Mouse (Mus musculus): ENCODE results near the gene Mcpt4. TPM values are rescaled to one million over a fixed set of nuclear protein-coding genes. Genes with fewer than 3 reads are reported as not detected.
"Not testable (repeated sequence)": the region's sequence is repeated elsewhere in the genome, so short reads cannot be mapped to it uniquely, and the experiment has no call there.

The Mcpt4 gene
- polyA plus RNA-seq, 1 experiment: 8.8 TPM

- not testable (repeated sequence) for H3K27ac ChIP-seq (replicated peaks; ENCODE audit: low read depth, low read length); H3K4me1 ChIP-seq (ENCODE audit: control insufficient read depth, insufficient read depth, insufficient read length, low read length); H3K4me3 ChIP-seq (ENCODE audit: insufficient read depth, low read depth, low read length)
Measured at GRCm38 (mm10) chr14:56021305-56021704, 40.8 kb downstream of the Mcpt4 start.

- Histone ChIP-seq H3K4me1 (ENCODE audit: control insufficient read depth, insufficient read depth, insufficient read length, low read length) (no peaks in the 10 kb centered on the region), H3K27ac (replicated peaks; ENCODE audit: low read depth, low read length) (no peak overlapping the region), H3K4me3 (ENCODE audit: insufficient read depth, low read depth, low read length) (no peak overlapping the region)
Measured at GRCm38 (mm10) chr14:56019446-56019845, 42.7 kb downstream of the Mcpt4 start.

- not testable (repeated sequence) for H3K27ac ChIP-seq (replicated peaks; ENCODE audit: low read depth, low read length); H3K4me1 ChIP-seq (ENCODE audit: control insufficient read depth, insufficient read depth, insufficient read length, low read length); H3K4me3 ChIP-seq (ENCODE audit: insufficient read depth, low read depth, low read length)
Measured at GRCm38 (mm10) chr14:56017671-56018070, 44.4 kb downstream of the Mcpt4 start, which contains the start of gene Mcpt1. Mcpt1 (plus strand) TSS chr14:56017971.

- no peak overlapping the region for H3K4me3 ChIP-seq (ENCODE audit: insufficient read depth, low read depth, low read length)
- H3K4me1 ChIP-seq (ENCODE audit: control insufficient read depth, insufficient read depth, insufficient read length, low read length): no peaks in the 10 kb centered on the region
- H3K27ac ChIP-seq (replicated peaks; ENCODE audit: low read depth, low read length): no peak overlapping the region
Measured at GRCm38 (mm10) chr14:56013924-56014323, 48.2 kb downstream of the Mcpt4 start.

- Histone ChIP-seq H3K4me3 (ENCODE audit: insufficient read depth, low read depth, low read length) (no peak overlapping the region), H3K27ac (replicated peaks; ENCODE audit: low read depth, low read length) (no peak overlapping the region), H3K4me1 (ENCODE audit: control insufficient read depth, insufficient read depth, insufficient read length, low read length) (no peaks in the 10 kb centered on the region)
Measured at GRCm38 (mm10) chr14:56013147-56013546, 49.0 kb downstream of the Mcpt4 start.

Other genes with a start within 250 kb of the Mcpt4 start
- 1.5 and 1.8 TPM in 2 replicates for gene Nfatc4, start 239.2 kb downstream of the Mcpt4 start, polyA plus RNA-seq (2012; ENCODE audit: insufficient read depth, insufficient read length, missing spikeins)
- 0.87 and 1.0 TPM in 2 replicates for gene Nynrin, start 208.3 kb downstream of the Mcpt4 start, polyA plus RNA-seq (2012; ENCODE audit: insufficient read depth, insufficient read length, missing spikeins)
- gene Cbln3, start 177.9 kb downstream of the Mcpt4 start, polyA plus RNA-seq (2012; ENCODE audit: insufficient read depth, insufficient read length, missing spikeins): not detected in 2 replicates
- 4.2 and 5.5 TPM in 2 replicates for gene Khnyn, start 177.4 kb downstream of the Mcpt4 start, polyA plus RNA-seq (2012; ENCODE audit: insufficient read depth, insufficient read length, missing spikeins)
- gene Sdr39u1, start 162.0 kb downstream of the Mcpt4 start, polyA plus RNA-seq (2012; ENCODE audit: insufficient read depth, insufficient read length, missing spikeins): 134 and 149 TPM in 2 replicates
- 6.1 and 8.2 TPM in 2 replicates for gene Cma1, start 117.6 kb downstream of the Mcpt4 start, polyA plus RNA-seq (2012; ENCODE audit: insufficient read depth, insufficient read length, missing spikeins)
- not detected in 2 replicates for gene Cma2, start 111.3 kb downstream of the Mcpt4 start, polyA plus RNA-seq (2012; ENCODE audit: insufficient read depth, insufficient read length, missing spikeins)
- not detected in 2 replicates for gene Mcpt1, start 44.3 kb downstream of the Mcpt4 start, polyA plus RNA-seq (2012; ENCODE audit: insufficient read depth, insufficient read length, missing spikeins)
- gene Mcpt9, start 31.8 kb downstream of the Mcpt4 start, polyA plus RNA-seq (2012; ENCODE audit: insufficient read depth, insufficient read length, missing spikeins): not detected in 2 replicates
- not detected in 2 replicates for gene Mcpt2, start 20.3 kb downstream of the Mcpt4 start, polyA plus RNA-seq (2012; ENCODE audit: insufficient read depth, insufficient read length, missing spikeins)
- not detected in 2 replicates for gene Mcpt8, start 23.0 kb upstream of the Mcpt4 start, polyA plus RNA-seq (2012; ENCODE audit: insufficient read depth, insufficient read length, missing spikeins)
- not detected in 2 replicates for gene Ctsg, start 40.3 kb upstream of the Mcpt4 start, polyA plus RNA-seq (2012; ENCODE audit: insufficient read depth, insufficient read length, missing spikeins)
- not detected in 2 replicates for gene Gzme, start 58.3 kb upstream of the Mcpt4 start, polyA plus RNA-seq (2012; ENCODE audit: insufficient read depth, insufficient read length, missing spikeins)
- not detected in 2 replicates for gene Gzmd, start 70.3 kb upstream of the Mcpt4 start, polyA plus RNA-seq (2012; ENCODE audit: insufficient read depth, insufficient read length, missing spikeins)
- not detected in 2 replicates for gene Gzmg, start 97.3 kb upstream of the Mcpt4 start, polyA plus RNA-seq (2012; ENCODE audit: insufficient read depth, insufficient read length, missing spikeins)
- not detected in 2 replicates for gene Gzmn, start 112.3 kb upstream of the Mcpt4 start, polyA plus RNA-seq (2012; ENCODE audit: insufficient read depth, insufficient read length, missing spikeins)
- not detected in 2 replicates for gene Gzmf, start 149.1 kb upstream of the Mcpt4 start, polyA plus RNA-seq (2012; ENCODE audit: insufficient read depth, insufficient read length, missing spikeins)
- gene Gzmc, start 172.3 kb upstream of the Mcpt4 start, polyA plus RNA-seq (2012; ENCODE audit: insufficient read depth, insufficient read length, missing spikeins): not detected in 2 replicates
- gene Gzmb, start 199.9 kb upstream of the Mcpt4 start, polyA plus RNA-seq (2012; ENCODE audit: insufficient read depth, insufficient read length, missing spikeins): not detected in 2 replicates

All from brown adipose tissue, adult 24 weeks (tissue).